Mouse (Mus musculus) R1 (cell line): ENCODE data around the gene Spcs2.
"Not testable (repeated sequence)": the region's sequence is repeated elsewhere in the genome, so short reads cannot be mapped to it uniquely, and the experiment has no call there.

ENCODE experiments used
- DNase-seq: peaks from one replicate; pipeline ENCODE4 v3.0.0-alpha.2; 2018; ENCODE audit warnings: low read depth, low spot score

The Spcs2 gene

DNA sequence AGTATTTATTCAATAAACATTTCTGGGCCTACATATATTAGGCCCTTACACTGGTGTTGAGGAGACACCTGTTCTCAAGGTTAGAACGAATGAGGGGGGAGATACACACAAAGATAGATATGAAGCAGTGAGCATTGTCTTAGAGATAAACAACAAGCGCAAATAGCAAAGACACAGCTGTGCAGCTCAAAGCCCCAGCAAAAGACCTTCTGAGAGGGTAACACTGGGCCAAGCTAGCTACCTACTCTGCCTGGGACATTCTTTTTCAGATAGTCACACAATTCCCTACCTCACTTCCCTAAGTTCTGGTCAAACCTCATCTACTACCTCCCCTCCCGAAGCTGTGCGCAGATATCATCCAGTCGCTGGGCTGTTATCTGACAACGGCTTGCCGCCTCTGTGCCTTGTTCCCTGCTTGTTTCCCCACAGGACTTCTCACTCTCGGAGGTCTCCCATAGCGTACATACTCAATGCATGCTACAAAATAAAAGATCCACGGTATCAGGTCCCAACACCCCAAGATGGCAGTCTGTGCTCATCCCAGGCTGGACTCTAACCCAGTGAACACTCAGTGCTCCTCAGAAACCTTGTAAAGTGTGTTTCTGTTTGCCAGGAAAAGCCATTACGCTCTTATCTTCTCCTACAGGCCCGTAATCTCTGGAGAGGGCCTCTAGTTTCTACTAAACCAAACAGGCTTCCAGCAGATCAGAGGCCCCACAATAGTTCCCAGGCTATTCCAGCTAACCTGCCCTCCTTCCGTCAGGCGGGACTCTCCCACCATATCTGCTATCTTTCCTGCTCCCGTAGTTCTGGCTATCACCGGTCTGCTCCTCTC lies 38.4 kb downstream of the Spcs2 start:
- DNase-seq, result no peak

- DNase-seq, result no peak
Observed at GRCm38 (mm10) chr7:99823045-99823663, 40.1 kb downstream of the Spcs2 start.

GRCm38 (mm10) chr7:99822426-99822825 lies 40.8 kb downstream of the Spcs2 start:
- DNase-seq, result no peak

GRCm38 (mm10) chr7:99821953-99822352 lies 41.3 kb downstream of the Spcs2 start:
- DNase-seq, result no peak

- DNase-seq, result not testable (repeated sequence)
Observed at GRCm38 (mm10) chr7:99818181-99818725, 45.0 kb downstream of the Spcs2 start.

GRCm38 (mm10) chr7:99813394-99813793 lies 49.9 kb downstream of the Spcs2 start:
- DNase-seq, result peak; percentile 62

DNA sequence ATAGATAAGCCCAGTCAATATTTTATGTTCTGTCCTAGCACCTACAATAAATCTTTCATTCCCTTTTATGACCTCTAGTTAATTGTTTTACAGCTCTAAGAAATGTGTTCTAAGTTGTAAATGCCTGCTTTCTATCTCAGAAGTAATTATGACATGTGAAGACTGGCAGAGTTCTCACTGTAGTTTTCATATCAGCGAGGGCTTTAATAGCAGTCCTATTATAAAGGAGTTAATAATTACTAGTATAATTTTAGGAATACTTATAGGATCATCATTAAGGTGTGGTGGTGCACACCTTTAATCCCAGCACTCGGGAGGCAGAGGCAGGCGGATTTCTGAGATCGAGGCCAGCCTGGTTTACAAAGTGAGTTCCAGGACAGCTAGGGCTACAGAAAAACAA lies 51.6 kb downstream of the Spcs2 start:
- DNase-seq, result no peak

GRCm38 (mm10) chr7:99810814-99811213 lies 52.4 kb downstream of the Spcs2 start:
- no peak for DNase-seq

- not testable (repeated sequence) for DNase-seq
Observed at GRCm38 (mm10) chr7:99807043-99807442, 56.2 kb downstream of the Spcs2 start.

- no peak for DNase-seq
Observed at GRCm38 (mm10) chr7:99805340-99805739, 57.9 kb downstream of the Spcs2 start.

DNA sequence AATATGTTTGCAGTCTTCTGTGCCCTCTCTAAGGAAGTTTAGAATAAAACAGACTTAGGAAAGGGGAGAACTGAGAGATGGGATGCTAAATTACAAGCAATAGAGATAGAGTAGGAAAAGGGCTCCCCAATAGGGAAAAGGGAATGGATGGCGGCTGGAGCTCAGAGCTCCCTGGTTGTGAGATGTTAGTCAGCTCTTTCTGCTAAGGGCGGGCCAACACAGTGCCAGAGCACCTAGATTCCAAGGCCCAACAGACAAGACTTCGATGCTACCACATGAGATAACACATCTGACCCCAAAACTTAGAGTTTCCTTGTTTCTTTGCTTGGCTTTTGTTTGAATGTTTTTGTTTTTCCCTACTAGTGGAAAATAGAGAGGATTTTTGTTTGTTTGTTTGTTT lies 59.2 kb downstream of the Spcs2 start:
- DNase-seq, result not testable (repeated sequence)

DNA sequence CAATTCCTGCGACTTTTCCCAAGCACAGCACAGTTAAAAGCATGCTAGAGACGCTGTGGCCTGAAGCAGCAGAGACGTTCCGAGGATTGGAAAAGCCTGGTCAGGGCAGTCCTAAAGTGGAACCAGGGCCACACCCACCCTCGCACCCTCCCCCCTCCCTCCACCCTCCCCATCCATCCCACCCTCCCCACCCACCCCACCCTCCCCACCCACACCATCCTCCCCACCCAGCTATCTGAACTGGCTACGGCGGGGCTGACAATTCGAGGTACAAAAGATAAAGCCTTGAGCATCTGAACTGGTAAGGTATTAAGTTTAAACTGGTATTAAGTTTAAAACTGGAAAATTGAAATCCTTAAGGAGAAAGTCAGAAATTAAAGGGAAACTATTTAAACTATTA lies 59.7 kb downstream of the Spcs2 start:
- no peak for DNase-seq

DNA sequence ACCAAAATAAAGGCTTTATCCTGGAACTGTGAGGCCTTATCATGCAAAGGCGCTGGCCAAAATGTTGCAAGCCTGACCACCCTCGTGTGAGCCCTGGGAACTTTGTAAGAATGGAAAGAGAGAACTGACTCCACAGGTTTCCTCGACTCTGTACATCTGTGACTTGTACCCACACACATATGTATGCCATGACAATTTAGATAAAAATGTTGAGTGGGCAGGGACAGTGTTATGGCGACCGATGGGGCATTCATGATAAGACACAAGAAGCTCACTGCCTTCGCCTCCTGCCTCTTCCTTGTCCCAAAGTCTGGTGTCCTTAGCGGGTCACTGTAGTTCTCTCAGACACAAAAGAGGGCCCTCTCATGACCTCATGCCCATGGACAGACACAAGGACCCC lies 64.1 kb downstream of the Spcs2 start:
- no peak for DNase-seq

- DNase-seq, result peak; percentile 70
Observed at GRCm38 (mm10) chr7:99797911-99798647, 65.2 kb downstream of the Spcs2 start.

DNA sequence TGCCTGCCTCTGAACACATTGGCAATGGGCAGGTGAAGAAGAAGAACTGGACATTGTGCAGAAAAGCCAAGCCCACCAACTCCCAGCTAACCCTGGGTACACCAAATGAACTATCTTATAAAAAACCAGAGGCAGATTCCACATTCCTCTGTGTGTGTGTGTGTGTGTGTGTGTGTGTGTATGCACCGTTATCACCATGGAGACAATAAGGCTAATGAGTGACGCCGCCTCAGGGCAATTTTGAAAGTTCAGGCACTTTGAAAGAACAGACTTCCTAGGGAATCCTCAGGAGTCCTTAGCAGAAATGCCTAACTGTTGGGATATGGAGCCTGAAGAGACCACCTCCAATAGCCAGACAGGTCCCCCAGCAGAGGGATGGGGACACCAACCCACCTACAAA lies 66.0 kb downstream of the Spcs2 start:
- DNase-seq, result no peak

GRCm38 (mm10) chr7:99796471-99796870 lies 66.8 kb downstream of the Spcs2 start:
- no peak for DNase-seq

- peak; percentile 27 for DNase-seq
Observed at GRCm38 (mm10) chr7:99795192-99795981, 67.9 kb downstream of the Spcs2 start.

GRCm38 (mm10) chr7:99794096-99794495 lies 69.2 kb downstream of the Spcs2 start:
- DNase-seq, result no peak

GRCm38 (mm10) chr7:99790816-99791215 lies 72.4 kb downstream of the Spcs2 start:
- DNase-seq, result no peak

DNA sequence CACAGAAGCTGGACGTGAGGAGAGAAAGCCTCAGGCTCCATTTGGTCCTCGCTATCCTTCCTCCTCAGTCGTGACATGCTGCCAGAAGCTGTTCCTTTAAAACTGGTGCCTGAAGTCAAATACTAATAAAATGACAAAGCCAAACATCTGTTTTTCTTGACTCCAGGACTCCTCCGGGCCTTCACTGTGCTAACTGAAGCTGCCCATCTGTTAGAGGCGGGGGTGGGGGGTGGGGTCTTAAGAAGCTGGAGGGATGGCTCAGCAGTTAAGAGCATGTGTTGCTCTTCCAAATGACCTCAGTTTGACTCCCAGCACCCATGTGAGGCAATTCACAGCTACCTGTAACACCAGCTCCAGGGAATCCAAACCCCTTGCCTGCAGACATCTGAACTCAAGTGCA lies 74.7 kb downstream of the Spcs2 start:
- DNase-seq, result no peak

- DNase-seq, result no peak
Observed at GRCm38 (mm10) chr7:99787935-99788334, 75.3 kb downstream of the Spcs2 start.
